Mouse (Mus musculus): ENCODE measurements around the gene Grip1. TPM values are rescaled to one million over a fixed set of nuclear protein-coding genes. Genes with fewer than 3 reads are reported as not detected.

Gene Grip1
- polyA plus RNA-seq, 1 experiment from 2014 or later, result 0.87 TPM

DNA sequence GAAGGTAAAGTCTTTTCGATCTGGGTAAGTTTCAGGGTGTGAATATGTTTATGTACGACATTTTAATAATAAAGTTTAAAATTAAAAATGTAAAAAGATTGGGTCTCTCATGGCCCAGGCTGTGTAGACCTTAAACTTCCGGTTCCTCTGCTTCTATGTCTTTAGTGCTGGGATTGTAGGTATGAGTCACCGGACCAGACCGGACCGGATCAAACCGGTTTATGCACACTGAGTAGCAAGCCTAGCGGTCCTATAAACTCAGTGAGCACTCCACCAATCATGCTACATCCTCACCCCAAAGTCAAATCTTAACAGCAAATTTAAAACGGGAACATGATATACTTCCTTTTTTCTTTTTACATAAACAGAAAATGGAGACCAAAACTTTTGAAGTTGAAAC is 530.7 kb downstream of the Grip1 start:
- 78% methylated on average over 9 of the region's 9 CpGs for WGBS
- no peak for TF ChIP-seq EP300 (IDR thresholded peaks at IDR 0.05)
- TF ChIP-seq CTCF (IDR thresholded peaks at IDR 0.05), result no peak

GRCm38 (mm10) chr10:119998475-119998874 is 544.8 kb downstream of the Grip1 start:
- Histone ChIP-seq H3K9ac (replicated peaks; ENCODE audit: low read depth) (no peak overlapping the region), H3K9me3 (ENCODE audit: low read length) (no peaks in the 10 kb centered on the region), H3K27ac (ENCODE audit: low read length) (no peak overlapping the region), H3K4me3 (ENCODE audit: low read depth, low read length) (no peak overlapping the region), H3K4me2 (replicated peaks; ENCODE audit: low read depth, low read length) (no peak overlapping the region), H3K4me1 (ENCODE audit: insufficient read depth, low read depth, low read length) (no peaks in the 10 kb centered on the region), H3K27me3 (replicated peaks; ENCODE audit: insufficient read depth, low read length) (no peaks in the 10 kb centered on the region), H3K36me3 (ENCODE audit: insufficient read depth, low read length) (no peaks in the 10 kb centered on the region)
- no peak for ATAC-seq
- TF ChIP-seq CTCF (IDR thresholded peaks at IDR 0.05) (no peak), EP300 (IDR thresholded peaks at IDR 0.05) (no peak)
- 76% methylated on average over 4 of the region's 4 CpGs for WGBS
- no peak for DNase-seq (ENCODE audit: low spot score)

More for the DNA sequence above, 530.7 kb downstream of the Grip1 start:
- Histone ChIP-seq H3K9ac (replicated peaks; ENCODE audit: low read depth) (no peak overlapping the region), H3K9me3 (ENCODE audit: low read length) (no peaks in the 10 kb centered on the region), H3K4me2 (replicated peaks; ENCODE audit: low read depth, low read length) (no peak overlapping the region), H3K27ac (ENCODE audit: low read length) (no peak overlapping the region), H3K4me1 (ENCODE audit: insufficient read depth, low read depth, low read length) (no peaks in the 10 kb centered on the region), H3K27me3 (replicated peaks; ENCODE audit: insufficient read depth, low read length) (no peaks in the 10 kb centered on the region), H3K36me3 (ENCODE audit: insufficient read depth, low read length) (no peaks in the 10 kb centered on the region), H3K4me3 (ENCODE audit: low read depth, low read length) (no peak overlapping the region)
- DNase-seq (ENCODE audit: low spot score) (no peak), ATAC-seq (no peak)

DNA sequence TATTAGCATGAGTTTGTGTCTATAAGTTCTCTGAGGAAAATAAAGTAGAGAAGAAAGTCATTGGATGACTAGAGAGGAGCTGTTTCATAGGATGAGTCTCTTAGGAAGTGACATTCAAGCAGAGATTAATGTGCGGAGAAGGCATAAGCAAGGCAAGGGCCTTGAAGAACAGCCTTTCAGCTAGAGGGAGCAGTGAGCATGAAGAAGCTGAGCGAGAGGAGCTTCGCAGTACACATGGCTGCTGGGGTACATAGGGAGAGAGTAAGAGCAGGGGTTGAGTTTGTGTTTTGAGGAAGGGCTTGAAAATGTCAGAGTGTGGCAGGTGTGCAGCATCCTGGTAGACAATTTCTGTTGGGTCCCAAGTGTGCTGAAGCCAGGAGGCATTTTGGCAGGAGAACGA is 548.5 kb downstream of the Grip1 start:
- TF ChIP-seq EP300 (IDR thresholded peaks at IDR 0.05) (no peak), CTCF (IDR thresholded peaks at IDR 0.05) (no peak)
- Histone ChIP-seq H3K9me3 (ENCODE audit: low read length) (no peaks in the 10 kb centered on the region), H3K9ac (replicated peaks; ENCODE audit: low read depth) (no peak overlapping the region), H3K27me3 (replicated peaks; ENCODE audit: insufficient read depth, low read length) (no peaks in the 10 kb centered on the region), H3K4me1 (ENCODE audit: insufficient read depth, low read depth, low read length) (no peaks in the 10 kb centered on the region), H3K27ac (ENCODE audit: low read length) (no peak overlapping the region), H3K36me3 (ENCODE audit: insufficient read depth, low read length) (no peaks in the 10 kb centered on the region), H3K4me2 (replicated peaks; ENCODE audit: low read depth, low read length) (no peak overlapping the region), H3K4me3 (ENCODE audit: low read depth, low read length) (no peak overlapping the region)
- ATAC-seq, result no peak
- DNase-seq (ENCODE audit: low spot score), result no peak
- 83% methylated on average over 4 of the region's 4 CpGs for WGBS

DNA sequence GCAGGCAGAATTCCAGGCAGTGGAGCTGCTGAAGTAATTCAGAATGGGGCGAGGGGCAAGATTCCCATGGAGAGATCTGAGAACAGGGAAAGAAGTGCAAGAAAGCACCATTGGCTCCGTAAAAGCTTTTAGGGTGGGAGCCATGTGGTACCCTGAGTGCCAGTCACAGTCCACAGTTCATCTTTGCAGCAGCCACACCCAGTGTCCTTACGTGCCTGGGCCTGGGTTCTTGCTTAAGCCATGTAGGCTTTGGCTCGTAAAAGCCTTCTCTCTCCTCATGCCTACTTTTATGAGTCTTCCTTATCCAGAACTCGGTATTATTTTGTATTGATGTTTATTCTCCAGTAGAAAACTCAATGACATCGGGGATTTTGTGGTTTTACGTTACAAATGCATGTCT is 550.5 kb downstream of the Grip1 start:
- no peak for ATAC-seq
- Histone ChIP-seq H3K4me1 (ENCODE audit: insufficient read depth, low read depth, low read length) (no peaks in the 10 kb centered on the region), H3K9ac (replicated peaks; ENCODE audit: low read depth) (no peak overlapping the region), H3K9me3 (ENCODE audit: low read length) (no peaks in the 10 kb centered on the region), H3K4me3 (ENCODE audit: low read depth, low read length) (no peak overlapping the region), H3K4me2 (replicated peaks; ENCODE audit: low read depth, low read length) (no peak overlapping the region), H3K27ac (ENCODE audit: low read length) (no peak overlapping the region), H3K27me3 (replicated peaks; ENCODE audit: insufficient read depth, low read length) (no peaks in the 10 kb centered on the region), H3K36me3 (ENCODE audit: insufficient read depth, low read length) (no peaks in the 10 kb centered on the region)
- TF ChIP-seq EP300 (IDR thresholded peaks at IDR 0.05) (no peak), CTCF (IDR thresholded peaks at IDR 0.05) (no peak)
- WGBS, result 87% methylated on average over 7 of the region's 7 CpGs
- DNase-seq (ENCODE audit: low spot score), result no peak

- H3K9me3 ChIP-seq (ENCODE audit: low read length), result no peaks in the 10 kb centered on the region
- no peaks in the 10 kb centered on the region for H3K27me3 ChIP-seq (replicated peaks; ENCODE audit: insufficient read depth, low read length)
- no peak overlapping the region for H3K4me3 ChIP-seq (ENCODE audit: low read depth, low read length)
- ATAC-seq (no peak), DNase-seq (ENCODE audit: low spot score) (no peak)
- H3K4me2 ChIP-seq (replicated peaks; ENCODE audit: low read depth, low read length), result no peak overlapping the region
- H3K9ac ChIP-seq (replicated peaks; ENCODE audit: low read depth), result no peak overlapping the region
- TF ChIP-seq CTCF (IDR thresholded peaks at IDR 0.05) (no peak), EP300 (IDR thresholded peaks at IDR 0.05) (no peak)
- H3K4me1 ChIP-seq (ENCODE audit: insufficient read depth, low read depth, low read length), result no peaks in the 10 kb centered on the region
- H3K27ac ChIP-seq (ENCODE audit: low read length), result no peak overlapping the region
- H3K36me3 ChIP-seq (ENCODE audit: insufficient read depth, low read length), result no peaks in the 10 kb centered on the region
- 48% methylated on average over 5 of the region's 5 CpGs for WGBS
Measured at GRCm38 (mm10) chr10:120005581-120005980, 552.0 kb downstream of the Grip1 start.

GRCm38 (mm10) chr10:120012331-120012730 is 558.7 kb downstream of the Grip1 start:
- ATAC-seq (no peak), DNase-seq (ENCODE audit: low spot score) (no peak)
- no peak overlapping the region for H3K9ac ChIP-seq (replicated peaks; ENCODE audit: low read depth)
- no peaks in the 10 kb centered on the region for H3K36me3 ChIP-seq (ENCODE audit: insufficient read depth, low read length)
- no peak overlapping the region for H3K27ac ChIP-seq (ENCODE audit: low read length)
- no peaks in the 10 kb centered on the region for H3K27me3 ChIP-seq (replicated peaks; ENCODE audit: insufficient read depth, low read length)
- H3K4me2 ChIP-seq (replicated peaks; ENCODE audit: low read depth, low read length), result no peak overlapping the region
- 93% methylated on average over 13 of the region's 13 CpGs for WGBS
- no peak overlapping the region for H3K4me3 ChIP-seq (ENCODE audit: low read depth, low read length)
- H3K9me3 ChIP-seq (ENCODE audit: low read length), result no peaks in the 10 kb centered on the region
- H3K4me1 ChIP-seq (ENCODE audit: insufficient read depth, low read depth, low read length), result no peaks in the 10 kb centered on the region
- TF ChIP-seq CTCF (IDR thresholded peaks at IDR 0.05) (no peak), EP300 (IDR thresholded peaks at IDR 0.05) (no peak)

- no peak for TF ChIP-seq CTCF (IDR thresholded peaks at IDR 0.05)
- TF ChIP-seq EP300 (IDR thresholded peaks at IDR 0.05), result no peak
- WGBS, result 53% methylated on average over 3 of the region's 3 CpGs
- ATAC-seq (no peak), DNase-seq (ENCODE audit: low spot score) (no peak)
- Histone ChIP-seq H3K9me3 (ENCODE audit: low read length) (no peaks in the 10 kb centered on the region), H3K27ac (ENCODE audit: low read length) (no peak overlapping the region), H3K9ac (replicated peaks; ENCODE audit: low read depth) (no peak overlapping the region), H3K4me3 (ENCODE audit: low read depth, low read length) (no peak overlapping the region), H3K4me2 (replicated peaks; ENCODE audit: low read depth, low read length) (no peak overlapping the region), H3K36me3 (ENCODE audit: insufficient read depth, low read length) (no peaks in the 10 kb centered on the region), H3K4me1 (ENCODE audit: insufficient read depth, low read depth, low read length) (no peaks in the 10 kb centered on the region), H3K27me3 (replicated peaks; ENCODE audit: insufficient read depth, low read length) (no peaks in the 10 kb centered on the region)
Measured at GRCm38 (mm10) chr10:120015117-120015516, 561.5 kb downstream of the Grip1 start.
